Mouse (Mus musculus): ENCODE data around the gene Ptprk. TPM values are rescaled to one million over a fixed set of nuclear protein-coding genes. Genes with fewer than 3 reads are reported as not detected.
A peak's percentile ranks its signal among the peaks of the same experiment; 100 is the strongest.

Ptprk gene
- polyA plus RNA-seq, 1 experiment from 2014 or later = 33.8 TPM

DNA sequence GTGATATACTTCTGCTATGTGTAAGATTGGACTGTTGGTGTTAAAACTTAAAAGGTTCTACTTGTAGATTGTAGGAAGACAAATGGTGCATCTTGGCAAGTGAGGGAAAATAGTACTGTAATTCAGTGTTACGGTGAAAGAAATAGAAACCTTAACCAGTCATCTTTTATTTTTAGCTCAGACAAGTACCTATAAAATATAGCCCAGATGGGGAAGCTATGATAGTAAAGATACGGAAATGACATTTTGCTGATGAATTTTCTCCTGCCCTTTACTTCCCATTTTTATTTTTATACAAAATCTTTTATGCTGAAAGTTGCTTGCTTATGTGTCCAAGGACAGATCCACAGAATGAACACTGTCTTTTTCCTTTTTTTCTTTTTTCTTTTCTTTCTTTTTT is 248.4 kb downstream of the Ptprk start:
- H3K4me3 ChIP-seq (ENCODE audit: low read depth, low read length) = no peak overlapping the region
- H3K4me2 ChIP-seq (ENCODE audit: low read length) = no peak overlapping the region
- H3K27me3 ChIP-seq (ENCODE audit: control insufficient read depth, insufficient read depth, low read depth, low read length) = no peaks in the 10 kb centered on the region
- ATAC-seq = no peak
- no peak overlapping the region for H3K9ac ChIP-seq (ENCODE audit: low read depth, low read length)
- no peaks in the 10 kb centered on the region for H3K9me3 ChIP-seq (replicated peaks; ENCODE audit: control insufficient read depth, low read length, poor library complexity, severe bottlenecking)
- WGBS = 94% methylated on average over 2 of the region's 2 CpGs
- H3K27ac ChIP-seq (ENCODE audit: low read length) = no peak overlapping the region
- no peaks in the 10 kb centered on the region for H3K36me3 ChIP-seq (ENCODE audit: control insufficient read depth, insufficient read depth, low read length)
- H3K4me1 ChIP-seq (ENCODE audit: control insufficient read depth, insufficient read depth, low read length) = no peaks in the 10 kb centered on the region

DNA sequence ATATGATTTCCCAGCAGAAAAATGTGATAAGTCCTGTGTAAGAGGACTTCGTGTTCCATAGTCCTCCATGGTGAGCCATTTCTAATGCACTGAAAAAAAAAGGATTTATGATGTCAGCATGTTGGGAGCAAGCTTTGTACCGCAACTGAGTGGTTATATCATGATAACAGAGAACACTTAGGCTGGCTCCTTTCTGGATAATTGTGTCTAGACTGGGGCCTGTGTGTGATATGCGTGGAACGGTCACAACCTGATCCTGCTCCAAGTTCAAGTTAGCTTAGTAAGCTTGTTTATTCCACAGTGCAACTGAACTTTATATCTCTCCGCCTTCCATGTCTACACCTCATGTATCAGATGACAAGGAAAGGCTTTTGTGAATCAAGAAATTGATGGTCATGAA is 260.6 kb downstream of the Ptprk start:
- WGBS = 95% methylated on average over 5 of the region's 5 CpGs
- no peaks in the 10 kb centered on the region for H3K9me3 ChIP-seq (replicated peaks; ENCODE audit: control insufficient read depth, low read length, poor library complexity, severe bottlenecking)
- H3K27ac ChIP-seq (ENCODE audit: low read length) = no peak overlapping the region
- H3K27me3 ChIP-seq (ENCODE audit: control insufficient read depth, insufficient read depth, low read depth, low read length) = no peaks in the 10 kb centered on the region
- no peak overlapping the region for H3K9ac ChIP-seq (ENCODE audit: low read depth, low read length)
- H3K4me1 ChIP-seq (ENCODE audit: control insufficient read depth, insufficient read depth, low read length) = no peaks in the 10 kb centered on the region
- no peak overlapping the region for H3K4me2 ChIP-seq (ENCODE audit: low read length)
- no peak for ATAC-seq
- no peaks in the 10 kb centered on the region for H3K36me3 ChIP-seq (ENCODE audit: control insufficient read depth, insufficient read depth, low read length)
- H3K4me3 ChIP-seq (ENCODE audit: low read depth, low read length) = no peak overlapping the region

DNA sequence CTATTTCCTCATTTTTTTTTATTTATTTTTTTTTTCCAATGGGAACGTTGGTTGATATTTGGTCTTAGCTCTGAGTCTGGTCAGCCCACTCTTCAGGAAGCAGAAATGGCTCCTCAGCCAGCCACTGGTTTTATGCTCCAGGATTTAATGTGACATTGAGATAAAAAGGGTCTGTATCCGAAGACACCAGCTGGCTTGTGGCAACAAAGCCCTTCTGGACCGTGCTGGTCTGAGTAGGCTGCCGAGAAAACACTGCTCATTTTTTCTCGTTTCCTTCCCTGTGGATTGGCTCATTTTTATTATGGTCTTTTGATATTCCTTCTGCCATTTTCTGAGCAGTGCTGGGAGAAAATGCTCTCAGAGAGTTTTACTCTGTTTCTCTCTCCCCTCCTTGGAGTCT is 263.9 kb downstream of the Ptprk start:
- no peak overlapping the region for H3K4me2 ChIP-seq (ENCODE audit: low read length)
- ATAC-seq = no peak
- WGBS = 50% methylated on average over 5 of the region's 5 CpGs
- no peaks in the 10 kb centered on the region for H3K4me1 ChIP-seq (ENCODE audit: control insufficient read depth, insufficient read depth, low read length)
- no peak overlapping the region for H3K27ac ChIP-seq (ENCODE audit: low read length)
- no peak overlapping the region for H3K9ac ChIP-seq (ENCODE audit: low read depth, low read length)
- H3K36me3 ChIP-seq (ENCODE audit: control insufficient read depth, insufficient read depth, low read length) = no peaks in the 10 kb centered on the region
- H3K27me3 ChIP-seq (ENCODE audit: control insufficient read depth, insufficient read depth, low read depth, low read length) = no peaks in the 10 kb centered on the region
- H3K9me3 ChIP-seq (replicated peaks; ENCODE audit: control insufficient read depth, low read length, poor library complexity, severe bottlenecking) = no peaks in the 10 kb centered on the region
- no peak overlapping the region for H3K4me3 ChIP-seq (ENCODE audit: low read depth, low read length)

DNA sequence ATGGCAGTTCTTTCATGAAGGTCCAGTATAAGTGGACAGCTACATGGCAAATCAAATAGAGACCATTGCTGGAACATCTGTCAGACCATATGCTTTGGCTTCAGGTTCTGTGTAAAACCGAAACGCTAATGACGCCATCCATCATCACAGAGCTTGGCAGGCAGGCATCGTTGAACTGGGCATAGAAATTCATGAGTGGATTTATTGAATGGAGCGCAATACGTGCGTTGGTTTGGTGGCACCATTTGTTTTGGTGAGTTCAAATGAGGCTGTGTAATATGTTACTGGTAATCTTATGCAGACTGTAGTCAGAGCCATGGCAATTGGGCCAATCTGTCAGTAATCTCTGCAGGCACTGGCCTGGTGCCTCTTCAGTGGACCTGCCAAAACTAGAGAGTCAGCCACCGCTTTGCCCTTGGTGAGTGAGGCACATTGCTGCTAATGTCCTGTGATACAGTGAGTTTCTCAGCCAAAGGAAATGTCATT is 270.6 kb downstream of the Ptprk start:
- Histone ChIP-seq H3K9me3 (replicated peaks; ENCODE audit: control insufficient read depth, low read length, poor library complexity, severe bottlenecking) (no peaks in the 10 kb centered on the region), H3K4me3 (ENCODE audit: low read depth, low read length) (no peak overlapping the region), H3K9ac (ENCODE audit: low read depth, low read length) (no peak overlapping the region), H3K27ac (ENCODE audit: low read length) (no peak overlapping the region), H3K27me3 (ENCODE audit: control insufficient read depth, insufficient read depth, low read depth, low read length) (no peaks in the 10 kb centered on the region), H3K4me1 (ENCODE audit: control insufficient read depth, insufficient read depth, low read length) (no peaks in the 10 kb centered on the region), H3K36me3 (ENCODE audit: control insufficient read depth, insufficient read depth, low read length) (no peaks in the 10 kb centered on the region), H3K4me2 (ENCODE audit: low read length) (no peak overlapping the region)
- 0 out of 2 replicates have a peak, but pooled peaks have one; percentile 51 for ATAC-seq
- 86% methylated on average over 8 of the region's 8 CpGs for WGBS

DNA sequence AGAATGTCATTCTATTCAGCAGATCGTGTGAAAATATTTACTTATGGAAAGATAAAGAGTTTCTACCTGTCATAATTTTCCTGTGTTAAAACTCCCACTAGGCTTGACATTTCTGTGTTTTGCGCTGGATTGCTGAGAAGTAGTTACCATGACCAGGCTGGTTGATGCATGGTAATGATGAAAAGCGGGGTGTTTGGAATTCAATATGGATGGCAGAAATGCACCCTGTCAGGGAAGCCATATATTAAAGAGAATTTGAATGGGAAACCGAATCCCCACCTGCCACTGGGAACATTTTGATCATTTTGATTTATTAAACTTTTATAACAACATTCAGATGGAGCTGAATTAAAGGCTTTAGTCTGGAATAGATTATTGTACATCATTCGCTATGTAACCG is 290.7 kb downstream of the Ptprk start:
- Histone ChIP-seq H3K27me3 (ENCODE audit: control insufficient read depth, insufficient read depth, low read depth, low read length) (no peaks in the 10 kb centered on the region), H3K4me1 (ENCODE audit: control insufficient read depth, insufficient read depth, low read length) (no peaks in the 10 kb centered on the region), H3K4me2 (ENCODE audit: low read length) (no peak overlapping the region), H3K9ac (ENCODE audit: low read depth, low read length) (no peak overlapping the region), H3K9me3 (replicated peaks; ENCODE audit: control insufficient read depth, low read length, poor library complexity, severe bottlenecking) (no peaks in the 10 kb centered on the region), H3K27ac (ENCODE audit: low read length) (no peak overlapping the region), H3K36me3 (ENCODE audit: control insufficient read depth, insufficient read depth, low read length) (no peaks in the 10 kb centered on the region), H3K4me3 (ENCODE audit: low read depth, low read length) (no peak overlapping the region)
- 75% methylated on average over 6 of the region's 6 CpGs for WGBS
- 0 out of 2 replicates have a peak, but pooled peaks have one; percentile 56 for ATAC-seq

DNA sequence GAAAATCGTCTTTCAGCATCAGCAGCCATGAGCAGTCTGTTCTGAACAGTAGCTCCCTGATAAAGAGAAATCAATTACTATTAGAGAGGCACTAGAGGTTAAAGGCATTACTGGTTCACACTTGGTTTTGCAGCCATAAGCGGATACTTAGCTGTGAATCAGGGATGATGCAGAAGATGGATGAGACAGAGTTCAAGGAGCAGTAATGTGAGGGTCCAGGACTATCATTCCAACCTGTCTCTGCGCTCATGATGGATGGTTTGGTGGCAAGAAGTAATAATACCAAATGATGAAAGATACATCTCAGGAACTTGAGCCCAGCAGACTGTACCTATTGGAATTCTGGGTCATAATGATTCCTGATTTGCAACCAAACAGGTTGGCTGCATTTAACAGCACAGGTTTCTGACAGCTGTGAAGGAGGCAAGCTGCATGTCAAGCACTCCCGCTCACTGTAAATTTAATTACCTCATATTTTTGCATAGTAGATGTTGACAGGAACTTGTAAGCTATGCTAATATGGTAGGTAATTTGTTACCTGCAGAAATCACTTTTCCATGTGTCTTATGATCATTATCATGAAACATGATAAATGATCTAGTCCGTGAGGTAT is 291.6 kb downstream of the Ptprk start:
- Histone ChIP-seq H3K4me1 (ENCODE audit: control insufficient read depth, insufficient read depth, low read length) (no peaks in the 10 kb centered on the region), H3K9ac (ENCODE audit: low read depth, low read length) (no peak overlapping the region), H3K27ac (ENCODE audit: low read length) (peak overlapping the region; percentile 2; the same call in 1 of the 2 replicates), H3K27me3 (ENCODE audit: control insufficient read depth, insufficient read depth, low read depth, low read length) (no peaks in the 10 kb centered on the region), H3K9me3 (replicated peaks; ENCODE audit: control insufficient read depth, low read length, poor library complexity, severe bottlenecking) (no peaks in the 10 kb centered on the region), H3K36me3 (ENCODE audit: control insufficient read depth, insufficient read depth, low read length) (no peaks in the 10 kb centered on the region), H3K4me3 (ENCODE audit: low read depth, low read length) (no peak overlapping the region), H3K4me2 (ENCODE audit: low read length) (no peak overlapping the region)
- 71% methylated on average over 5 of the region's 5 CpGs for whole genome bisulfite sequencing
- ATAC-seq = peak; percentile 57

DNA sequence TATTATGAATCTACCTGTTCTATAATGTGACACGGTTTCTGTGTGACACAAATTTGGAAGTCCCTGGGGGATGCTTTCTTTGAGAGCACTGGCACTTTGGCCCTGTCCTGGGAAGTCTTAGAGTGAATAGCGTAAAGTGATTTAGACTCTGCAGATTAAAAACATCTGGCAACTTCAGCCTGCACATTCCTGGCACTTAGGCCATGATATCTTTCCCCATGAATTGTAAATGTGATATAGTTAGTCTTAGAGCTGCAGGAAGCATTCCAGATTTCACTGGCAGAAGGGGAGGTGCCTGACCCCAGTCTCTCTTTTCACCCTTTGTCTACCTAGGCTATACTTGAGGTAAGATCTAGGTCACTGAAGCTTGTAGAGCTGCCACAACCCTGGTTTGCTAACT is 295.2 kb downstream of the Ptprk start:
- no peak for ATAC-seq
- WGBS = 82% methylated on average over 2 of the region's 2 CpGs

DNA sequence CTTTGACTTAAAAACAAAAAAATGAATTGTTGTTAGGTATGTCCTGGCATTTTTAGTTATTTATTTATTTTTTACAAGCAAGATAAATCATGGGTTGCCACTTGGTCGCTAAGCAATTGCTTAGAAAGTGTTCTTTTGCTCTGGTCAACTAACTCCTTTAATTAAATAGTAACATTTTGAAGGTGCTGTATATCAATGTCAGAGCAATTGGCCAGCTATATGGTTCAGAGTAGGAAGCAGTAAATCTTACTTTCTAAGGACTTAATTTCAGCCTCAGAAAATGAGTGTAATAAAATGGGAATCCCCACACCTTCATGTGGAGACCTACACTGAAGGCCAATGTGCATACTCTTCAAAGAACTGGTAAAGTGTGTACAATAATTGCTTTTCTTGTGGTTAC is 300.3 kb downstream of the Ptprk start:
- no peak overlapping the region for H3K4me2 ChIP-seq (ENCODE audit: low read length)
- no peaks in the 10 kb centered on the region for H3K9me3 ChIP-seq (replicated peaks; ENCODE audit: control insufficient read depth, low read length, poor library complexity, severe bottlenecking)
- H3K36me3 ChIP-seq (ENCODE audit: control insufficient read depth, insufficient read depth, low read length) = no peaks in the 10 kb centered on the region

More for the DNA sequence above, 295.2 kb downstream of the Ptprk start:
- Histone ChIP-seq H3K36me3 (ENCODE audit: control insufficient read depth, insufficient read depth, low read length) (no peaks in the 10 kb centered on the region), H3K9ac (ENCODE audit: low read depth, low read length) (no peak overlapping the region), H3K27me3 (ENCODE audit: control insufficient read depth, insufficient read depth, low read depth, low read length) (no peaks in the 10 kb centered on the region), H3K4me1 (ENCODE audit: control insufficient read depth, insufficient read depth, low read length) (no peaks in the 10 kb centered on the region), H3K27ac (ENCODE audit: low read length) (no peak overlapping the region), H3K9me3 (replicated peaks; ENCODE audit: control insufficient read depth, low read length, poor library complexity, severe bottlenecking) (no peaks in the 10 kb centered on the region), H3K4me2 (ENCODE audit: low read length) (no peak overlapping the region), H3K4me3 (ENCODE audit: low read depth, low read length) (no peak overlapping the region)

DNA sequence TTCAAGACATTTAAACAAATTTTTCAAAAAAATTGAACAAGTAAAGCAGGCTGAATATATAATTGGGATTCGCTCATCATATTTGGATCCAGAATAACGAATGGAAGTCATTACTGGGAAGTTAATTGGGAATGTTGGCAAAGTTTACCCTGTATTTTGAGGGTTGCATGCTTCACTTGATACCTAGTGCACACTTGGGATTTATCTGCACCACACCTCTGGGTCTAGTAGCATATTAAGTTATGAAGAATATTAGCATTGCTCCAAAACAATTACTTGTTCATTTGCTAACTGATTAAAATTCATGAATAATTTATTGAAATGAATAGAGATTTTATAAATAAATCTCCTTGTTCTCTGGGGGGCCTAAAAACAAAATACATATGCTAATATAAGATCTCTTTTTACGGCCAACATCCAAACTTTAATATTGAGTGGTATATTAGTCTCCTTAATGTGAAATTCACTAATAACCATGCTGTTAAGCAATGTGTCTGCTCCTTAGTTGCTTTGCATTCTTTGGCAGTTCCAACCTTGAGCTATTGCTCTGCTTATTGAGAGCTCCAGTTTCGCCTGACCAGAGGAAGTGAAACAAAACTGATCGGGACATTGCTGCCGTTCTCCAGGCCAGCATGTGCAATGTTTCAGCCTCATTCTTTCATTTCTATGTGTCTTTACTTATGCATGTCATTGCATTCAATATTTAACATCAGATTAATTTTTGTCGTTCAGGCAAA is 305.3 kb downstream of the Ptprk start:
- Histone ChIP-seq H3K9me3 (replicated peaks; ENCODE audit: control insufficient read depth, low read length, poor library complexity, severe bottlenecking) (no peaks in the 10 kb centered on the region), H3K36me3 (ENCODE audit: control insufficient read depth, insufficient read depth, low read length) (no peaks in the 10 kb centered on the region), H3K27me3 (ENCODE audit: control insufficient read depth, insufficient read depth, low read depth, low read length) (no peaks in the 10 kb centered on the region), H3K4me1 (ENCODE audit: control insufficient read depth, insufficient read depth, low read length) (no peaks in the 10 kb centered on the region), H3K4me2 (ENCODE audit: low read length) (no peak overlapping the region), H3K27ac (ENCODE audit: low read length) (no peak overlapping the region), H3K9ac (ENCODE audit: low read depth, low read length) (no peak overlapping the region), H3K4me3 (ENCODE audit: low read depth, low read length) (no peak overlapping the region)
- ATAC-seq = no peak
- 85% methylated on average over 7 of the region's 7 CpGs for WGBS

More for the DNA sequence above, 300.3 kb downstream of the Ptprk start:
- Histone ChIP-seq H3K27me3 (ENCODE audit: control insufficient read depth, insufficient read depth, low read depth, low read length) (no peaks in the 10 kb centered on the region), H3K27ac (ENCODE audit: low read length) (no peak overlapping the region), H3K4me1 (ENCODE audit: control insufficient read depth, insufficient read depth, low read length) (no peaks in the 10 kb centered on the region), H3K9ac (ENCODE audit: low read depth, low read length) (no peak overlapping the region), H3K4me3 (ENCODE audit: low read depth, low read length) (no peak overlapping the region)
- no peak for ATAC-seq
- WGBS = 83% methylated on average over 1 of the region's 1 CpGs
